Mouse (Mus musculus) lung, postnatal 10 days (tissue): ENCODE measurements around the gene Zfp330.

Source experiments
- DNase-seq: peaks from one replicate; pipeline ENCODE4 v3.0.0; 2021

Zfp330 gene

GRCm38 (mm10) chr8:82774093-82774422 is at the start of gene Zfp330:
Zfp330 (minus strand) TSS chr8:82774160.
- DNase-seq, result peak; percentile 98

GRCm38 (mm10) chr8:82777945-82778344 is 4.0 kb upstream of the Zfp330 start:
- no peak for DNase-seq

- DNase-seq, result no peak
These were observed 3.4 kb upstream of the Zfp330 start for GRCm38 (mm10) chr8:82777406-82777805.

GRCm38 (mm10) chr8:82774482-82774881 is 522 bp upstream of the Zfp330 start:
- DNase-seq, result no peak

GRCm38 (mm10) chr8:82773332-82774092 is 448 bp downstream of the Zfp330 start:
- peak; percentile 21 for DNase-seq

- no peak for DNase-seq
These were observed 3.1 kb downstream of the Zfp330 start for GRCm38 (mm10) chr8:82770886-82771285.

GRCm38 (mm10) chr8:82759071-82759470 is 14.9 kb downstream of the Zfp330 start:
- peak; percentile 21 for DNase-seq

- no peak for DNase-seq
These were observed 19.0 kb downstream of the Zfp330 start for GRCm38 (mm10) chr8:82754946-82755345.

GRCm38 (mm10) chr8:82746617-82747016 is 27.3 kb downstream of the Zfp330 start:
- no peak for DNase-seq

GRCm38 (mm10) chr8:82743905-82744904 is 29.8 kb downstream of the Zfp330 start:
- DNase-seq, result peak; percentile 72
